9 mouse cellular contexts compared by ENCODE assay signal in genomic region chr2:30547455-30548217, GRCm38 (mm10). TPM values are rescaled to one million over a fixed set of nuclear protein-coding genes. Genes with fewer than 3 reads are reported as not detected.
A peak's percentile ranks its signal among the peaks of the same experiment; 100 is the strongest.
DNase-seq lines count a peak whose midpoint lies in the region; ATAC-seq and TF ChIP-seq lines count a peak whose summit lies in the region.
"Had no signal": no experiment of that assay in that cellular context is flagged by ENCODE, and none has a peak within 500 bp of the region (broad histone marks: within the 10 kb centered on the region; RNA-seq: fewer than 3 reads in every experiment).

No protein-coding gene starts in this region.

- H3K79me2 ChIP-seq in heart, adult 2 months (replicated peaks; ENCODE audit: control insufficient read depth, insufficient read depth, low read length): no peaks in the 10 kb centered on the region

- no peak; the same call in 1 of the 2 replicates for ATAC-seq in lung, embryonic 14.5 days (ENCODE audit: insufficient read depth)
- ATAC-seq: Patski had no signal

- H3K9me3 ChIP-seq in lung, embryonic 14.5 days (ENCODE audit: low read depth, low read length): no peaks in the 10 kb centered on the region

- TF ChIP-seq CTCF in layer of hippocampus, adult 2 months (conservative IDR thresholded peaks at IDR 0.05): no peak
- no peak for TF ChIP-seq CTCF in heart, adult 2 months (IDR thresholded peaks at IDR 0.05)
- TF ChIP-seq CTCF in lung, embryonic 14.5 days (IDR thresholded peaks at IDR 0.05; ENCODE audit: low read depth): no peak

- H3K4me3 ChIP-seq in layer of hippocampus, adult 2 months: no peak overlapping the region
- H3K4me3 ChIP-seq in heart, adult 2 months: no peak overlapping the region
- H3K4me3 ChIP-seq in lung, embryonic 14.5 days (ENCODE audit: low read depth, low read length): no peak overlapping the region

- intact Hi-C loops in heart, adult 2 months (cut with DNase I): loop anchor here (2.0 to 5.0 kb wide), 3 partner anchors 47 to 105 kb away; partner anchors contain the start of gene Cstad

- 44% methylated on average over 19 of the region's 19 CpGs for WGBS in heart, adult 2 months
- WGBS in lung, embryonic 14.5 days: 68% methylated on average over 19 of the region's 19 CpGs

- no peaks in the 10 kb centered on the region for H3K27me3 ChIP-seq in heart, adult 2 months (ENCODE audit: control insufficient read depth, insufficient read depth, low read length)
- no peaks in the 10 kb centered on the region for H3K27me3 ChIP-seq in lung, embryonic 14.5 days (ENCODE audit: insufficient read depth, low read length)
- H3K27me3 ChIP-seq: Patski had no signal

- 0 out of 2 replicates have a peak, but pooled peaks have one; percentile 42 for TF ChIP-seq POLR2A in heart, adult 2 months (IDR thresholded peaks at IDR 0.05; ENCODE audit: insufficient read depth, low read depth, low read length)

- no peak overlapping the region for H3K9ac ChIP-seq in heart, adult 2 months (ENCODE audit: low read depth, low read length)
- no peak overlapping the region for H3K9ac ChIP-seq in lung, embryonic 14.5 days

- H3K27ac ChIP-seq in layer of hippocampus, adult 2 months: peak overlapping the region; percentile 44; the same call in 1 of the 2 replicates
- peak overlapping the region; percentile 91 for H3K27ac ChIP-seq in heart, adult 2 months
- peak overlapping the region; percentile 26 for H3K27ac ChIP-seq in lung, embryonic 14.5 days (ENCODE audit: low read depth)

- TF ChIP-seq EP300 in heart, adult 2 months (IDR thresholded peaks at IDR 0.05; ENCODE audit: insufficient read depth, low read depth, low read length): peak; percentile 88; the same call in 1 of the 2 replicates

- no peak overlapping the region; the same call in 1 of the 2 replicates for H3K4me2 ChIP-seq in lung, embryonic 14.5 days

- peaks cover 28% of the 10 kb centered on the region for H3K4me1 ChIP-seq in heart, adult 2 months (ENCODE audit: control insufficient read depth, insufficient read depth, low read length)
- peaks cover 8% of the 10 kb centered on the region for H3K4me1 ChIP-seq in lung, embryonic 14.5 days (ENCODE audit: insufficient read depth)

- H3K36me3 ChIP-seq in heart, adult 2 months (ENCODE audit: control insufficient read depth, insufficient read depth, low read length): no peaks in the 10 kb centered on the region
- H3K36me3 ChIP-seq in lung, embryonic 14.5 days (ENCODE audit: insufficient read depth): no peaks in the 10 kb centered on the region

- no peak for DNase-seq in layer of hippocampus, adult 2 months (ENCODE audit: low spot score in 2 of 2)
- no peak for DNase-seq in layer of hippocampus, postnatal 36 days
- DNase-seq in heart, adult 2 months: peak; percentile 72 to 85
- peak; percentile 47 for DNase-seq in kidney, adult 18-20 months
- peak; percentile 68 for DNase-seq in lung, embryonic 14.5 days
- peak; percentile 66 for DNase-seq in thymus, postnatal 25 days
- DNase-seq in layer of hippocampus, adult 18-20 months (ENCODE audit: low spot score in 2 of 2): no peak
- DNase-seq in left cerebral cortex, adult 8-10 months (ENCODE audit: low spot score in 2 of 2): no peak

RNA-seq across cellular contexts. Expression of gene Cstad, which starts 47.2 kb away (rescaled TPM):
- total RNA-seq in layer of hippocampus, adult 2 months (2021): 10 to 100 TPM in 1 of 2 experiments, 1 to 10 TPM in 1; 7.8 to 11.3 TPM
- 1 to 10 TPM; 3.5 to 4.0 TPM for total RNA-seq in layer of hippocampus, postnatal 36 days (2021)
- total RNA-seq in heart, adult 2 months (2021): 1 to 10 TPM in 1 of 2 experiments, under 1 TPM in 1; 0.73 to 1.0 TPM
- 0.32 and 0.76 TPM in 2 replicates for polyA plus RNA-seq in heart, adult 2 months (2012; rRNA removed)
- 0.95 and 1.5 TPM in 2 replicates for polyA plus RNA-seq in lung, embryonic 14.5 days (2014; fragmentation: Nextera tagmentation; extraction: Ambion mirVana)
- 1 to 10 TPM; 4.5 to 5.3 TPM for total RNA-seq in layer of hippocampus, adult 18-20 months (2021)
- 1 to 10 TPM; 6.1 to 8.8 (median 8.0) TPM for total RNA-seq in left cerebral cortex, adult 8-10 months (2022)

Comparison
In these comparisons a context has a peak if more than half of its experiments do, and no peak if none do; other contexts are left out.
1. DNase-seq: peak in heart, adult 2 months (2 of 2), kidney, adult 18-20 months (single experiment), lung, embryonic 14.5 days (single experiment) and thymus, postnatal 25 days (single experiment); none in layer of hippocampus, adult 2 months (0 of 2), layer of hippocampus, postnatal 36 days (0 of 2), layer of hippocampus, adult 18-20 months (0 of 2) and left cerebral cortex, adult 8-10 months (0 of 2).
2. H3K27ac ChIP-seq: peak in every context shown above with its lines; median percentile 91 in heart, adult 2 months; 44 in layer of hippocampus, adult 2 months; 26 in lung, embryonic 14.5 days.